Mouse (Mus musculus) erythroid progenitor cell, adult 5-6 weeks (primary cell): ENCODE results near the gene Rnf24. TPM values are rescaled to one million over a fixed set of nuclear protein-coding genes. Genes with fewer than 3 reads are reported as not detected.
"Not testable (repeated sequence)": the region's sequence is repeated elsewhere in the genome, so short reads cannot be mapped to it uniquely, and the experiment has no call there.

Experiments
- ATAC-seq: replicated peaks from 2 replicates; pipeline ENCODE4 v1.8.0; 2016; ENCODE audit warnings: moderate number of reproducible peaks, mild to moderate bottlenecking, moderate TSS enrichment, inconsistent platforms; ENCODE audit not compliant: poor library complexity, low FRiP score, severe bottlenecking
- total RNA-seq, 2 experiments: library from RNA; stranded (forward) in 1 of 2; stranded (reverse) in 1 of 2; fragments of 150-400 nt in 1 of 2; fragments of 186-747, 209-891 nt in 1 of 2; gene quantifications; 2 replicates each; pipeline versions ENCODE4 v1.2.3 to v1.2.4; 2015 to 2017; ENCODE audit warnings: low replicate concordance in 2 of 2

The Rnf24 gene
- total RNA-seq, 2 experiments from 2014 or later = 2.9 to 6.4 TPM

DNA sequence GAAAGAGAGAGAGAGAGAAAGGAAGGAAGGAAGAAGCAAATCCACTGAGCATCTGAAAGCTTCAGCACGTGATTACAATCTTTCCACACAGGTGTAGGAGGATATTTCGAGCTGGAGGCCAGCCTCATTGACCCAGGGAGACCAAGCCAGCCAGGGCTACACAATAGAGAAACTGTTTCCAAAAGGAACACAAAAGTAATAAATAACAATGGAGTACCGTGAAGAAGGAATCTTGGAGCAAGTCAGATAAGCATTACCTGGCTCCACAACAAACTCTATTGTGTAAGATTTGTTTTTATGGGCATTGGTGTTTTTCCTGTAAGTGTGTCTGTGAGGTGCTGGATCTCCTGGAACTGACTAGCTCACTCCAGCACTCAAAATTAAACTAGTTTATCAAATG is 7.1 kb downstream of the Rnf24 start:
- no peak for ATAC-seq

DNA sequence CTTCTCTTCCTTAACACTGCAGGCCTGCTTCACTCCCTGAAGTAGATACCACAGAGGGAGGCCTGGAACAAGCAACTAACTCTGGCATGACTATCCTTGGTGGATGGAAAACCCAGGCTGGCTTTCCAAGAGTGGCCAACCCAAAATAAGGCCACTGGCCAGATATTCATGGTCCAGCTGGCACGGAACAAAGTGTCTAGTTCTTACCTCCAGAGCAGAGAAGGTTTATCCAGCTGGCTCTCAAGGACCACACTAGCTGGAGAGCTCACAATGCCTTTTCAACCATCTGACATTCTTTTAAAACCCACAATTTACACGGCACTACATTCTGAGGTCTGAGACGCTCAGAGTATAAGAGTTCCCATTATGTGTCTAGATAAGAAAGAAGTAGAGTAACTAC is 8.2 kb downstream of the Rnf24 start:
- ATAC-seq = no peak

DNA sequence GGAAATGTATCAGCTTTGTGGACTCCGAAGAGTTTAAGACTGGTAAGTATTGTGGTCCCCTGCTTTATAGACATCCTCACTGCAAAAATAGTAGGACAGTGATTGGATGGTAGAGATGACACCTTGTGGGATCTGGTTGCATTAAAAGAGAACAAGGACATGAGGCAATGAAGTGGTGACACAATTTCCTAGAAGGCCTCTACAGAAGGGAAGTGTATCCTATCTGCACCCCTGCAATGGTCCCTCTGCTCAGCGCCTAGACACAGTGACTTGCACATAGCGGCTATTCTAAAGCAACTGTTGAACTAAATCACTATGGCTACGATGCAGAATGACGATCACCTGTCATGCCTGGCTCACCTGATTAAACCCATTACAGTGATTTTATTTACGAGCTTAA is 15.1 kb downstream of the Rnf24 start:
- no peak for ATAC-seq

DNA sequence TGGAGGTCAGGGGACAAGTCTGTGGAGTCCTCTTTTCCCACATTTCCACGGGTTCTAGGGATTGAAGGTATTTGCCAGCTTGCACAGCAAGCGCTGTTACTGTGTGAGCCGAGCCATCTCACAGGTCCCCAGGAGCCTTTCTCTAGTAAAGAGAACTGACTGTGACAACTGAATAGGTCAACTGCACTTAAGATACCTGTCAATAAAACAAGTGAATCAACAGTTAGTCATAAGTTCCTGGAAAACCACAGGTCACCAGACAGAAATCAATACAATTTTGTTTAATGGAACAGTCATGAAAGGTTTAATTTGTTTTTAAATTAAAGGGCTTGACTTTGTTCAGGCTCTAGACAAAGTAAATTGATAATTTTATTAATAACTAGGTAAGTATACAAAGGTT is 22.1 kb downstream of the Rnf24 start:
- ATAC-seq = no peak

DNA sequence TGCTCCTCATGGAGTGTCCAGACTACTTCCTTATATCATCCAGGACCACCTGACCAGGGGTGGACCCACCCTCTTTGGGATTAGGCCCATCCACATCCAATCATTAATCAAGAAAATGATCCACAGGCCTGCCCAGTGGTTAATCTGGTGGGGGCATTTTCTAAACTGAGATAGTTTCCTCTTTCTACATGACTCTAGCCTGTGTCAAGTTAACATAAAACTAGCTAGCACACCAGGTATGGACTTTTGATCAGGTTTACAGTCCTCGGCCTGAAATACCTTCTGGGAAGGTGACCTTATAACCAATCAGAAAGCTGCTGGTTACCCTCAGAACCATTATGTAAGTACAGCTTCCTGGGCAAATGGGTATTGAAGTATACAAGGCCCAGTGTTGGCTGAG is 23.7 kb downstream of the Rnf24 start:
- no peak for ATAC-seq

DNA sequence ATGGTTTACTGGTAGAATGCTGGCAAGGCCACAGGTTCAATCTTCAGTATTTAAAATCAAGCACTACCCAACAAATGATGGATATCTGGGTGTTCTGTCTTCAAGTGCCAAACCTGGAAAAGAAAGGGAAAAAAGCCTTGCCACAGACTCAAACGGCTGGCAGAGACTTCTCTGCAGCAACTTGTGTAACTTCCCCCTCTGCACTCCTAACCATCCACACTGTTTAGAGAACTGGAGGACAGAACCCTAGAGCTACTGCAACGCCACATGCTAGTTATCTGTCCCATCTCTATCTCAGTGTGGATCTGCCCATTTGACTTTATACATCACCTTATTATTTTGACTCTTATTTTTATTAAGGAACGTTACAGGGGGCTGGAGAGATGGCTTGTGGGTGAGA is 26.6 kb downstream of the Rnf24 start:
- no peak for ATAC-seq

DNA sequence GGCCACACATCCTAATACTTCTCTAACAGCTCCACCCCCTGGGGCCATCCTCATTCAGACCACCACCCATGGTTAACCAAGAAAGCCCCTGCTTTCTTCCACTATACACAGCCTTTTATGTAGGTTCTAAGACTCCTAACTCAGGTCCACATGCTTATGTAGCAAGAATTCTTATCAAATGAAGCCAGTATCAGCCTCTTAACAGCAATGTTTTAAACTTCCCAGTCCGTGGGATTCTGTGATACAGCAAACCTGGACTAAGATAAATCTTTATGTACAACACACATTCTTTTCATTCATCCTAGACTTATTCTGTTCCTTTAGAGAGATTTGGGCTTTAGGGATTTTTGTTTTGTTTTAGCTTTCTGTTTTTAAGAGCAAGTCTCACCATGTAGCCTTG is 29.0 kb downstream of the Rnf24 start:
- ATAC-seq = no peak

DNA sequence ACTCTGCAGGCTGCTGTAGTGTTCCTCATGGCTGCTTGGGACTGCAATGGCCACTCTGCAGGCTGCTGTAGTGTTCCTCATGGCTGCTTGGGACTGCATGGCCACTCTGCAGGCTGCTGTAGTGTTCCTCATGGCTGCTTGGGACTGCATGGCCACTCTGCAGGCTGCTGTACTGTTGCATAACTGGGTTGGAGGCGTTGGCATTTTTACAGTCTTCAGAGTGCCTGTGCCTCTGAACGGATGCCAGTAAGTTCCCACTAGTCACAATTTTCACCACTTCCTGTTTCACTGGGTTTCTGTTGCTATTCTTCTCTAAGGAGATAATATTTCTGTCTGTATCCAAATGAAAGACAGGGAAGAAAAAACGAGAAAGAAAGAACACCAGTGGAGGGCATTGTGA is 31.5 kb downstream of the Rnf24 start:
- ATAC-seq = 0 out of 2 replicates have a peak, but pooled peaks have one; percentile 25

DNA sequence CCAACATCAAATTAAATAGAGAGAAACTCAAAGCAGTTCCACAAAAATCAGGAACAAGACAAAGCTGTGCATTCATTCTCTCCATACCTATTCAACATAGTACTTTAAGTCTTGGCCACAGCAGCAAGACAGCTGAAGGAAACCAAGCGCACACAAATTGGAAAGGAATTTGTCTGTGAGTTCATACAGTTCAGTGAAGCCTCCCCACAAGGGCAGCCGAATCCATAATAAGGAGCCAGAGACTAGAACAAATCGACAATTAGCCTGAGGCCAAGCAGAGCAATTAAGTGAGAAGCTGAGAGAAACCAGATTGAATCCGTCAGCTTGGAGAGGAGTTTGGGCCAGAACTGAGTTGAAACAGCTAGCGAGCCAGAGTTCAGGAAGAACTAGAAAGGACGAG is 33.3 kb downstream of the Rnf24 start:
- no peak for ATAC-seq

DNA sequence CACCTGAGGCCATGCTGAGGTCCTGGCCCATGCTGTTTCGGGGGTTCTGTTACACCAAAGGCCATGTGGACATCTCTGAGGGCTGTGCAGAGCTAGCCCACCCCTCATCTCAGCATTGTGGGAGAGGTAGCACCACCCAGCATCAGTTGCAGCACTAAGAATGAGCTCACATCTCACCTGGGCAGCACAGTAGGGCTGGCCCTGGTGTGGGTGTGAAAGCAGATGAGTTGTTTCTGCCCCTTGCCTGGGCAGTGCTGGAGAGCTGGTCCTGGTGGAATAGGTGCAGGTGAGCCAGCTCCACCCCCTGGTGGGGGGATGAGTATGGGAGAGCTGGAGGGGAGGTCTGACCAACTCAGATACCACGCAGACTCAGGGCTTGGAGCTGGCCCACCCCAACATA is 36.5 kb downstream of the Rnf24 start:
- no peak for ATAC-seq

DNA sequence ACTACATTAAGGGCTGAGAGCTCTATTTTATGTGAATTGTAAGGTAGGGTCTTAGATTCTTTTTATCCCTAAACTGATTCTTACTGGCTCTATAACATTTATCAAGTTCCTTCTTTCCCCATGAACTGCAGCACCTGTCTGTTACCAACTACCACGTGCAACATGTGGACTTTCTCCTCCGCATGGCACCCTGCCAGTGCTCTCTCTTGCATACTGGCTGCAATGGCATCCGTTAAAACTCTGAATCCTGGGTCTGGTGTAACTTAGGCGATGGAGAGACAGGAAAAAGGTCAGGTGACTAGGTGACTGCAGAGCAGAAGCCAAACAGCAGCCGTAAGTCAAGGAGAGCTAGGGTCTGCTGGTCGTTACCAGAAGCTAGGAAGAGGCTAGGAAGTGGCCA is 43.4 kb downstream of the Rnf24 start:
- no peak for ATAC-seq

DNA sequence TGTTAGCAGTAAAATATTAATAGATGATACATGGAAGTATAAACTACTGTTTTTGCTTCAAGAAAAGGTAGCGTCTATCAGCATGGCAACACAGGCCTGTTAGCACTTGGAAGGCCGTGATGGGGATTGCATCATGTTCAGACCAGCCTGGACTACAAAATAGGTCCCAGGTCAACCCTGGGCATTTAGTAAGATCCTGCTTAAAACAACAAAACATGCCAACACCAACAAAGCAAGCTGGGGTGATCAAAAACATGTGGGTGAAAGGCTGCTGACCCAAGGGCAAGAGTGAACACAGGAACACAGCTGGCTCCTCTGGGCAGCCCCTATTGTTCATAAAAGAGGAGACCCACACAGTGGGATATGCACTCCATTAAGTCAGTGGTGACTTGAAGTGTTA is 44.9 kb downstream of the Rnf24 start:
- ATAC-seq = no peak

DNA sequence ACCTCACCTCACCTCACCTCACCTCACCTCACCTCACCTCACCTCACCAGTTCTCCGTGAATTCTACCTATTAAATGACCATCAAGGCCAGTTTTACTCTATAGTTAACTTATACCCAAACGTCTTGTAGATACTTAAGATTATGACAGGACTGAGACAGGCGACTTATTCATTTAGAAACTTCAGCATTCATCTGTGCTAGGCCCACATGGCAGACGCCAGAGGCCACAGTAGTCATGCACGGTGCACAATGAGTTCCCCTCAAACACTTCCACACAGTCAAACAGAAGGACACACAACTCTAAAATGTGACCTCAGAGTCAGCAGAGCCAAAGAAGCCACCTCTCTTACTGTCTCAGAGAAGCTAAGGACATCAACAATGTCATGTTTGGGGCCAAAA is 45.3 kb downstream of the Rnf24 start:
- no peak for ATAC-seq

DNA sequence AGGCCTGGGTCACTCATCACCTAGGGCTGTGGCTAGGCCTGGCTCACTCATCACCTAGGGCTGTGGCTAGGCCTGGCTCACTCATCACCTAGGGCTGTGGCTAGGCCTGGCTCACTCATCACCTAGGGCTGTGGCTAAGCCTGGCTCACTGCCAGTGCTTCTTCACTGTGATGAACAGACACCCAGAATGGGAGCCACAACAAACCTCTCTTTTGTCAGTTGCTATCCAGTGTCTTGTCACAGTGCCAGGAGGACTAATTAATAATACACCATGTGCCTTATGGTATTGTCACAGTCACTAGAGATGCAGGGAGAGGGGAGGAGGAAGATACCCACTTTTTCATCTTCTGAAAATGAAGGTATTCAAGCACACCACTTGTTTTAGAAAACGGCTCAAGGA is 47.5 kb downstream of the Rnf24 start:
- not testable (repeated sequence) for ATAC-seq

DNA sequence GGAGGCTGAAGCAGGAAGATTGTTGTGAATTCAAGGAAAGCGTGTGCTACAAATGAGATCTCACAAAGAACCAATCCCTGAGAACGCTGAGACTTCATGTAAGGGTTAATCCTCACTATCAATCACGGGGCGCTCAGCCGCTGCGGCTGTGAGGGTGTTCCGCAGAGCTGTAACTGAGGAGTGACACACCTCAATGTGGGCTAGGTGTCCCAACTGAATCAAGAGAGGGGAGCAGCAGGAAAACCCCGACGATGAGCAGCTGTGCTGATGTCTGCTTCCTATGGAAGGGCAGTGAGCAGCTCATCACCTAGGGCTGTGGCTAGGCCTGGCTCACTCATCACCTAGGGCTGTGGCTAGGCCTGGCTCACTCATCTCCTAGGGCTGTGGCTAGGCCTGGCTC is 48.2 kb downstream of the Rnf24 start:
- no peak for ATAC-seq

DNA sequence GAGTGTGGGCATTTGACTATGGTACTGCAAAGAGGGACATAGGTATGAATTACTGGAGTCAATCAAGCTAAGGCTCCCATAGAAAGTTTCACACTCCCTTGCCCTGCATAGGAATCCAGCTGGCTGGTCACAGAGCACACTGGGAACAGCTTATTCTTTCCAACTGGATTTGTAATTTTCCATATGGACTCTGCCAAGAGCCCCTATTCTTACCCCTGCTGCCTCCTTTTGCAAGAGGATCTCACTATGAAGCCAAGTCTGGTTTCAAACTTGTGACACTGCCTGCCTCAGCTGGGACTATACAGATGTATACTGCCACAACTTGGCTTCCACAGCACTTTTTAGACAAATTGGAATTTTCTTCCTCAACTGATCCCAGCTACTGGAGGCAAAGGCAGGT is 51.1 kb downstream of the Rnf24 start:
- ATAC-seq = no peak

DNA sequence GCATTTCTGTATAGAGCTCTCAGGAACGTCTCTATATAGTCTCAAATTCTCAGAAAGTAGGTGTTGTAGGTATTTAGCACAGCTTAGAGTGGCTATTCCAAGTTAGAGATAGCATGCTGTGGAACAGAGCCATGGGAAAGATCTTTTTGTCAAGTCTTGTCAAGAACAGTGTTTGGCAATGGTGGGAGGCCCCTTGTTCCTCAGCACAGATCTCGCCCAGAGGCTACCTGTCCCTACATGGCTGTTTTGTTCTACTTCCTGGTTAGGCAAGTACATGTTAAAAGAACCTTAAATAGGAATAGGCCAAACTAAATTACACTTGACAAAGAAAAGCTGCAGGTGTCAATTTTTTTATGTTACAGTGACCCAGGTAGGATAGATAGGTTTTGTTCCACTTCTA is 52.2 kb downstream of the Rnf24 start:
- no peak for ATAC-seq

DNA sequence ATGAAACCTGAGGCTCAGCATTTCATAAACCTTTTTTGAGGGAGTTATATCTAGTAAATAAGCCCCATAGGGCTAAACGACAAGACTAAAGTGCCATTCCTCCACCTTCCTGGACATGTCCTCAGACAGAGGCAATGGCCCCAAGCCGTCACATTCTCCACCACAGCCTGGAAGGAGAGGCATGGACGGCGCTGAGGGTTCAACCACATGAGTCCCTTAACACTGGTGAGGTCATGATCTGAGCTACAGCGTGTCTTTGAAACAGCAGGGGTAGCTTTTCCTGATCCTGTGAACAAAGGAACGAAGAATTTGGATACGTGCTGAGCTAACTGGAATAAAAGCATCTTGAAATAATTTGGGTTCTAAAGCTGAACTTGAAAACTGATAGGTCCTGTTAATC is 54.0 kb downstream of the Rnf24 start:
- not testable (repeated sequence) for ATAC-seq

DNA sequence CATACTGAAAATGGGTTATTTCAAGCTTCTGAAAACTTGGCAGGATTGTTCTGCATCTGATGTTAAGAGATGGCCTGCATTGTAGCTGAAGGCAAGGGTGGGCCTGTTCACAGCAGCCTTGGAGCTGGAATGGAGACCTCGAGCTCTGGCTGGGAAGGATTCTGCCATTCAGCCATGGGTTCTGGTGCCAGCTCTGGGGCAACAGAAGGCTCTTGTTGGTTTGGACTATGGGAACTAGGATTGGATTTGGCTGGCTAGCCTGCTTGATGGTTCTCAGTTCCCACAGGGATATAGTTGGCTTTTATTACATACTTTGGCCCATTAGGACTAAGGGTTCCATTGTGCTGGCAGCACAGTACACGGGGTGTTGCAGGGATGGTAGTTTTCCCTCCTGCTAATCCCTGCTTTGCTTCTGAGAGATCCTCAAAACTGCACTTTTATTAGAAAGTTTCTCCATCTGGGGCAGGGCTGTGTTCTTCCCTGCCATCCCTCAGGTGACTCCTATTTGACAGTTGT is 55.9 kb downstream of the Rnf24 start:
- ATAC-seq = no peak

DNA sequence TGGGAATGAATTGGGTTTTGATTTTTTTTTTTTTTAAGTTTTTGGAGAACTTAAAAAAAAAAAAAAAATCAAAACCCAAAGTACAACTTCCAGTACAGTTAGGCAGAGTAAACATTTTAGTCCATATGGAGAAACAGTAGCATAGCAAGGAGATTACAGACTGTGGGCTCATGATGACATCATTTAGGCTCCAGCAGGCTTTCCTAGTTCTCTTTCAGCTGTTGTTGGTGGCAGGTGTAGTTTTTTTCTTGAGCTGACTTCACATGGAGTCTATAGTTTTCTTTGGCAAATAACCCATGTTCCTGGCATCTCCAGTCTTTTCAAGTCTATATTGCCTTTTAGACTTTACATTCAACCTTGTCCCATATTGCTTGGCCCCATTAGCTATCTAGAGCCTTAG is 62.0 kb downstream of the Rnf24 start:
- ATAC-seq = no peak

DNA sequence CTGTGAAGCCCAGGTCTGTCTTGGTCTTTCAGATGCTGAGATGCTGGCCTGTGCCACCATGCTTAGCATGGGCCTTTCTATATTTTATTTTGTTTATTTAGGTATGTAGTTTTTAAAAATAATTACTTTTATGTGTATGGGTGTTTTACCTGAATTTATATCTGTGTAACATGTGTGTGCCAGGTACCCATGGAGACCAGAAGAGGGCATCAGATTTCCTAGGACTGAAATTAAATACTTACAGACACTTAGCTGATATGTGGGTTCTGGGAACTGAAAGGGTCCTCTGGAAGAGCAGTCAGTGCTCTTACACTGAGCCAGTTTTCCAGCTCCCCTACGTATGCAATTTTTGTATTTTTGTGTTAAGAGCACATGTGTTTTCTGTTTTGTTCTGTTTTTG is 66.4 kb downstream of the Rnf24 start:
- no peak for ATAC-seq

DNA sequence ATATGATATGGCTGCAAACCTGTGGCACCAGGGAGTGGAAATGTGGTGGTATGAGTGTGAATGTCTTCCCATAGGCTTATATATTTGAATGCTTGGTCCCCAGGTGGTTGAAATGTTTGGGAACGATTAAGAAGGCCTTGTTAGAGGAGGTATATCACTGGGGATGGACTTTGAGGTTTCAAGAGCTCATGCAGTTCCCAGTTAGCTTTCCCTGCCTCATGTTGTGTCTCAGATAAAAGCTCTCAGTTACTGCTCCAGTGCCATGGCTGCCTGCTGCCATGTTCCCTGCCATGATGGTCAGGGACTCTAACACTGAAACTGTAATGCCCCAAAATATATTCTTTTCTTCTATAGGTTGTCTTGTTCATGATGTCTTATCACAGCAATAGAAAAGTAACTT is 71.1 kb downstream of the Rnf24 start:
- ATAC-seq = no peak

DNA sequence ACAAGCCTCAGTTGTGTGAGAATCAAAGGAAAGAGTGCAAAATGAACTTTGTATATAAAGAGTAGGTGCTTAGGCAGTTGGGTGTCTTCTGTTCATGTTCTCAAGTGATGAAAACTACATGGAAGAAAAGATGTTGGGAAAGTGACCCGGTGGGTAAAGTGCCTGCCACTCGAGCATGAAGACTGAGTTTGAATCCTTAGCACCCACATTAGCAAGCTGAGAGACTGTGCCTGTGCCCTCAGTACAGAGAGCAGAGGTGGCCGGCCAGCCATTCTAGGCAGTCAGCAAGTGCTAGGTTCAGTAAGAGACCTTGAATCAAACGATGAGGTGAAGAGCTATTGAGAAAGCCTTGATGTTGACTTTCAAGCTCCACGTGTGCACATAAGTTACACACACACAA is 76.0 kb downstream of the Rnf24 start:
- ATAC-seq = no peak
